Mouse (Mus musculus) lung, postnatal 0 days (tissue): ENCODE measurements at regions not wholly inside any gene's neighbourhood (a gene's known extent, or its start where the extent isn't known, plus 50 kb on each side); places are given as distances from the start of the nearest gene placed in this dataset.

Experiments used
- CTCF ChIP-seq: IDR thresholded peaks from 2 replicates; pipeline ENCODE4 v1.5.1; 2016; ENCODE audit warnings: antibody characterized with exemption, mild to moderate bottlenecking
- EP300 ChIP-seq: IDR thresholded peaks from 2 replicates; pipeline ENCODE4 v1.6.1; 2016; ENCODE audit warnings: antibody characterized with exemption, mild to moderate bottlenecking, control low read depth

GRCm38 (mm10) chr5:102393941-102394340 is 87.2 kb upstream of the Arhgap24 start:
- no peak for TF ChIP-seq EP300
- TF ChIP-seq CTCF = no peak
